Mouse (Mus musculus) urinary bladder, postnatal 0 days (tissue): Measurements from ENCODE around the gene Ets1. TPM values are rescaled to one million over a fixed set of nuclear protein-coding genes. Genes with fewer than 3 reads are reported as not detected.

Experiments used
- polyA plus RNA-seq: library from polyadenylated mRNA; unstranded; fragments of >200 nt; fragmentation: Nextera tagmentation; extraction: Ambion mirVana; gene quantifications from 2 replicates; pipeline ENCODE4 v1.2.1, GENCODE M21; 2015

The Ets1 gene
- polyA plus RNA-seq, result 11.3 and 14.4 TPM in 2 replicates

GRCm38 (mm10) chr9:32635627-32636385, at the start of gene Ets1:
TSS of gene Ets1 (plus strand) at chr9:32636221.

Other genes starting within 250 kb of the Ets1 start
- 8.6 and 9.1 TPM in 2 replicates for gene Fli1, start 93.4 kb upstream of the Ets1 start, polyA plus RNA-seq